Mouse (Mus musculus): Measurements from ENCODE around the gene Arsb.

Arsb gene

GRCm38 (mm10) chr13:93847614-93848013, 76.2 kb downstream of the Arsb start:
- no peak for DNase-seq

- DNase-seq: no peak
Observed at GRCm38 (mm10) chr13:93848615-93849014, 77.2 kb downstream of the Arsb start.

- DNase-seq: no peak
Observed at GRCm38 (mm10) chr13:93849751-93850355, 78.4 kb downstream of the Arsb start.

- DNase-seq: no peak
Observed at GRCm38 (mm10) chr13:93850674-93851073, 79.2 kb downstream of the Arsb start.

GRCm38 (mm10) chr13:93852419-93853138, 81.1 kb downstream of the Arsb start:
- DNase-seq: peak; percentile 23 to 28

GRCm38 (mm10) chr13:93853767-93854166, 82.3 kb downstream of the Arsb start:
- no peak for DNase-seq

GRCm38 (mm10) chr13:93854325-93854724, 82.9 kb downstream of the Arsb start:
- DNase-seq: no peak

- DNase-seq: no peak
Observed at GRCm38 (mm10) chr13:93854966-93855562, 83.6 kb downstream of the Arsb start.

- DNase-seq: peak in 1 of 2 experiments; percentile 45
Observed at GRCm38 (mm10) chr13:93855701-93856183, 84.3 kb downstream of the Arsb start.

GRCm38 (mm10) chr13:93861211-93861610, 89.8 kb downstream of the Arsb start:
- DNase-seq: no peak

GRCm38 (mm10) chr13:93864066-93864740, 92.8 kb downstream of the Arsb start:
- DNase-seq: no peak

- DNase-seq: no peak
Observed at GRCm38 (mm10) chr13:93866638-93867037, 95.2 kb downstream of the Arsb start.

GRCm38 (mm10) chr13:93871681-93872080, 100.3 kb downstream of the Arsb start:
- no peak for DNase-seq

- DNase-seq: peak in 1 of 2 experiments; percentile 17
Observed at GRCm38 (mm10) chr13:93872591-93872990, 101.2 kb downstream of the Arsb start.

- DNase-seq: no peak
Observed at GRCm38 (mm10) chr13:93877924-93878323, 106.5 kb downstream of the Arsb start.

GRCm38 (mm10) chr13:93879426-93879825, 108.0 kb downstream of the Arsb start:
- peak; percentile 34 to 40 for DNase-seq

GRCm38 (mm10) chr13:93882132-93882531, 110.7 kb downstream of the Arsb start:
- DNase-seq: no peak

- DNase-seq: no peak
Observed at GRCm38 (mm10) chr13:93886999-93887398, 115.6 kb downstream of the Arsb start.

GRCm38 (mm10) chr13:93888196-93888595, 116.8 kb downstream of the Arsb start:
- no peak for DNase-seq

- DNase-seq: peak; percentile 25 to 39
Observed at GRCm38 (mm10) chr13:93888916-93889315, 117.5 kb downstream of the Arsb start.

GRCm38 (mm10) chr13:93889991-93890390, 118.6 kb downstream of the Arsb start:
- DNase-seq: no peak

- DNase-seq: no peak
Observed at GRCm38 (mm10) chr13:93891276-93891675, 119.8 kb downstream of the Arsb start.

GRCm38 (mm10) chr13:93892101-93892500, 120.7 kb downstream of the Arsb start:
- no peak for DNase-seq

Data from cerebellum, postnatal 36 days (tissue).